Mouse (Mus musculus): Measurements from ENCODE around the gene Lrrc8c. TPM values are rescaled to one million over a fixed set of nuclear protein-coding genes. Genes with fewer than 3 reads are reported as not detected.

Gene Lrrc8c
- polyA plus RNA-seq, 1 experiment from 2014 or later: 16.4 TPM

- Histone ChIP-seq H3K4me1 (replicated peaks) (peaks cover 14% of the 10 kb centered on the region), H3K27me3 (no peaks in the 10 kb centered on the region), H3K4me2 (no peak overlapping the region), H3K27ac (replicated peaks) (no peak overlapping the region), H3K4me3 (no peak overlapping the region), H3K9me3 (no peaks in the 10 kb centered on the region), H3K9ac (no peak overlapping the region), H3K36me3 (no peaks in the 10 kb centered on the region)
- no peak for ATAC-seq (ENCODE audit: low FRiP score, low read depth)
- WGBS: 82% methylated on average over 6 of the region's 6 CpGs
Observed at GRCm38 (mm10) chr5:105515532-105515931, 3.7 kb upstream of the Lrrc8c start.

GRCm38 (mm10) chr5:105516290-105516689, 2.9 kb upstream of the Lrrc8c start:
- no peaks in the 10 kb centered on the region for H3K36me3 ChIP-seq
- H3K9ac ChIP-seq: no peak overlapping the region
- no peak overlapping the region for H3K4me2 ChIP-seq
- peaks cover 22% of the 10 kb centered on the region for H3K4me1 ChIP-seq (replicated peaks)
- H3K27me3 ChIP-seq: no peaks in the 10 kb centered on the region
- 76% methylated on average over 3 of the region's 3 CpGs for WGBS
- H3K4me3 ChIP-seq: no peak overlapping the region
- H3K27ac ChIP-seq (replicated peaks): no peak overlapping the region
- H3K9me3 ChIP-seq: no peaks in the 10 kb centered on the region
- ATAC-seq (ENCODE audit: low FRiP score, low read depth): no peak

- ATAC-seq (ENCODE audit: low FRiP score, low read depth): no peak
- Histone ChIP-seq H3K9ac (peak overlapping the region; percentile 86; the same call in 1 of the 2 replicates), H3K4me2 (peak overlapping the region; percentile 90), H3K27ac (replicated peaks) (no peak overlapping the region; the same call in 1 of the 2 replicates), H3K4me3 (peak overlapping the region; percentile 85), H3K4me1 (replicated peaks) (peaks cover 24% of the 10 kb centered on the region), H3K9me3 (no peaks in the 10 kb centered on the region), H3K36me3 (no peaks in the 10 kb centered on the region), H3K27me3 (no peaks in the 10 kb centered on the region)
- 7% methylated on average over 7 of the region's 7 CpGs for WGBS
Observed at GRCm38 (mm10) chr5:105517992-105518625, 1.1 kb upstream of the Lrrc8c start.

GRCm38 (mm10) chr5:105518626-105519095, 527 bp upstream of the Lrrc8c start:
- no peaks in the 10 kb centered on the region for H3K36me3 ChIP-seq
- no peaks in the 10 kb centered on the region for H3K9me3 ChIP-seq
- ATAC-seq (ENCODE audit: low FRiP score, low read depth): no peak; the same call in none of the 2 replicates
- peak overlapping the region; percentile 86 for H3K9ac ChIP-seq
- peak overlapping the region; percentile 85 for H3K27ac ChIP-seq (replicated peaks)
- peak overlapping the region; percentile 90 for H3K4me2 ChIP-seq
- WGBS: under 1% methylated on average over 16 of the region's 16 CpGs
- peaks cover 24% of the 10 kb centered on the region for H3K4me1 ChIP-seq (replicated peaks)
- peak overlapping the region; percentile 85 for H3K4me3 ChIP-seq
- no peaks in the 10 kb centered on the region for H3K27me3 ChIP-seq

GRCm38 (mm10) chr5:105519976-105520300, 750 bp downstream of the Lrrc8c start:
- Histone ChIP-seq H3K27me3 (no peaks in the 10 kb centered on the region), H3K9ac (peak overlapping the region; percentile 86), H3K27ac (replicated peaks) (peak overlapping the region; percentile 85), H3K4me1 (replicated peaks) (peaks cover 24% of the 10 kb centered on the region), H3K36me3 (no peaks in the 10 kb centered on the region), H3K4me2 (peak overlapping the region; percentile 90), H3K9me3 (no peaks in the 10 kb centered on the region), H3K4me3 (peak overlapping the region; percentile 85)
- 3% methylated on average over 5 of the region's 5 CpGs for WGBS
- ATAC-seq (ENCODE audit: low FRiP score, low read depth): peak; percentile 5

- peak overlapping the region; percentile 86; the same call in 1 of the 2 replicates for H3K9ac ChIP-seq
- no peak overlapping the region for H3K27ac ChIP-seq (replicated peaks)
- peak overlapping the region; percentile 90 for H3K4me2 ChIP-seq
- peaks cover 24% of the 10 kb centered on the region for H3K4me1 ChIP-seq (replicated peaks)
- H3K9me3 ChIP-seq: no peaks in the 10 kb centered on the region
- peak overlapping the region; percentile 85 for H3K4me3 ChIP-seq
- no peaks in the 10 kb centered on the region for H3K27me3 ChIP-seq
- H3K36me3 ChIP-seq: 0 out of 2 replicates have a peak, but pooled peaks cover 2% of the 10 kb centered on the region
- WGBS: 51% methylated on average over 9 of the region's 9 CpGs
- no peak for ATAC-seq (ENCODE audit: low FRiP score, low read depth)
Observed at GRCm38 (mm10) chr5:105520442-105520965, 1.3 kb downstream of the Lrrc8c start.

GRCm38 (mm10) chr5:105523452-105523851, 4.3 kb downstream of the Lrrc8c start:
- Histone ChIP-seq H3K4me3 (no peak overlapping the region), H3K4me2 (no peak overlapping the region), H3K27me3 (no peaks in the 10 kb centered on the region), H3K36me3 (peaks cover 14% of the 10 kb centered on the region; the same call in 1 of the 2 replicates), H3K27ac (replicated peaks) (no peak overlapping the region), H3K9me3 (no peaks in the 10 kb centered on the region), H3K4me1 (replicated peaks) (peaks cover 17% of the 10 kb centered on the region), H3K9ac (no peak overlapping the region)
- WGBS: 89% methylated on average over 3 of the region's 3 CpGs
- no peak for ATAC-seq (ENCODE audit: low FRiP score, low read depth)

GRCm38 (mm10) chr5:105525004-105525403, 5.8 kb downstream of the Lrrc8c start:
- ATAC-seq (ENCODE audit: low FRiP score, low read depth): no peak
- 93% methylated on average over 12 of the region's 12 CpGs for WGBS
- no peak overlapping the region for H3K27ac ChIP-seq (replicated peaks)

GRCm38 (mm10) chr5:105526107-105526645, 7.0 kb downstream of the Lrrc8c start:
- no peak for ATAC-seq (ENCODE audit: low FRiP score, low read depth)
- 93% methylated on average over 4 of the region's 4 CpGs for WGBS
- Histone ChIP-seq H3K9ac (no peak overlapping the region), H3K27ac (replicated peaks) (no peak overlapping the region), H3K27me3 (no peaks in the 10 kb centered on the region), H3K36me3 (peaks cover 14% of the 10 kb centered on the region; the same call in 1 of the 2 replicates), H3K4me1 (replicated peaks) (peaks cover 3% of the 10 kb centered on the region), H3K9me3 (no peaks in the 10 kb centered on the region), H3K4me2 (no peak overlapping the region), H3K4me3 (no peak overlapping the region)

More at GRCm38 (mm10) chr5:105525004-105525403, 5.8 kb downstream of the Lrrc8c start:
- Histone ChIP-seq H3K4me2 (no peak overlapping the region), H3K36me3 (peaks cover 14% of the 10 kb centered on the region; the same call in 1 of the 2 replicates), H3K9me3 (no peaks in the 10 kb centered on the region), H3K4me3 (no peak overlapping the region), H3K9ac (no peak overlapping the region), H3K27me3 (no peaks in the 10 kb centered on the region), H3K4me1 (replicated peaks) (peaks cover 14% of the 10 kb centered on the region)

- 93% methylated on average over 9 of the region's 9 CpGs for WGBS
- H3K36me3 ChIP-seq: peaks cover 14% of the 10 kb centered on the region; the same call in 1 of the 2 replicates
- H3K27me3 ChIP-seq: no peaks in the 10 kb centered on the region
- no peak overlapping the region for H3K4me3 ChIP-seq
- no peaks in the 10 kb centered on the region for H3K9me3 ChIP-seq
- no peak for ATAC-seq (ENCODE audit: low FRiP score, low read depth)
- H3K9ac ChIP-seq: no peak overlapping the region
- no peaks in the 10 kb centered on the region; the same call in 1 of the 2 replicates for H3K4me1 ChIP-seq (replicated peaks)
- H3K27ac ChIP-seq (replicated peaks): no peak overlapping the region
- no peak overlapping the region for H3K4me2 ChIP-seq
Observed at GRCm38 (mm10) chr5:105526766-105527165, 7.6 kb downstream of the Lrrc8c start.

GRCm38 (mm10) chr5:105527477-105528331, 8.5 kb downstream of the Lrrc8c start:
- Histone ChIP-seq H3K9ac (no peak overlapping the region), H3K36me3 (peaks cover 14% of the 10 kb centered on the region; the same call in 1 of the 2 replicates), H3K9me3 (no peaks in the 10 kb centered on the region), H3K27me3 (no peaks in the 10 kb centered on the region), H3K4me2 (no peak overlapping the region), H3K4me3 (no peak overlapping the region), H3K4me1 (replicated peaks) (no peaks in the 10 kb centered on the region; the same call in 1 of the 2 replicates), H3K27ac (replicated peaks) (no peak overlapping the region)
- WGBS: 93% methylated on average over 23 of the region's 23 CpGs
- ATAC-seq (ENCODE audit: low FRiP score, low read depth): no peak
